Mouse (Mus musculus) bone marrow, adult 2 months (tissue): Measurements from ENCODE around the gene Armc6.

Source experiments
- CTCF ChIP-seq: fragments of 200-500 bp; IDR thresholded peaks from 2 replicates; pipeline ENCODE4 v1.5.1; 2011; ENCODE audit warnings: low read length, control low read depth; ENCODE audit not compliant: control insufficient read depth, insufficient read depth
- POLR2A ChIP-seq: fragments of 200-500 bp; IDR thresholded peaks from 2 replicates; pipeline ENCODE4 v1.6.1; 2011; ENCODE audit warnings: low read depth, mild to moderate bottlenecking, control low read depth, low read length, borderline replicate concordance; ENCODE audit not compliant: control insufficient read depth

GRCm38 (mm10) chr8:70179082-70179481 is 55.2 kb downstream of the Armc6 start:
- TF ChIP-seq CTCF (peak; percentile 14; the same call in 1 of the 2 replicates), POLR2A (no peak)
